Mouse (Mus musculus) heart, postnatal 0 days (tissue): ENCODE data around the gene Pvr. TPM values are rescaled to one million over a fixed set of nuclear protein-coding genes. Genes with fewer than 3 reads are reported as not detected.
A peak's percentile ranks its signal among the peaks of the same experiment; 100 is the strongest.
"Not testable (repeated sequence)": the region's sequence is repeated elsewhere in the genome, so short reads cannot be mapped to it uniquely, and the experiment has no call there.

Experiments
- ATAC-seq: fragments of 200-750 bp; cut with Nextera tagmentation; 2 replicates; pipeline ENCODE4 v1.8.0; 2017; ENCODE audit warnings: low read depth, moderate number of reproducible peaks, moderate library complexity; ENCODE audit not compliant: insufficient read depth
- DNase-seq: peaks from one replicate; pipeline ENCODE4 v3.0.0-alpha.2; 2016; ENCODE audit warnings: low spot score
- H3K27ac ChIP-seq: fragments of 300-500 bp; sonication (generic); 2 replicates; pipeline ENCODE4 v1.5.1; 2014; ENCODE audit warnings: low read depth, mild to moderate bottlenecking
- H3K27me3 ChIP-seq: fragments of 300-500 bp; sonication (generic); 2 replicates; pipeline ENCODE4 v1.6.1; 2014; ENCODE audit warnings: low read length, mixed read lengths; ENCODE audit not compliant: control insufficient read depth, insufficient read depth
- H3K36me3 ChIP-seq: fragments of 300-500 bp; sonication (generic); replicated peaks from 2 replicates; pipeline ENCODE4 v1.6.1; 2014; ENCODE audit warnings: low read length, mixed read lengths; ENCODE audit not compliant: control insufficient read depth, insufficient read depth
- H3K4me1 ChIP-seq: fragments of 300-500 bp; sonication (generic); 2 replicates; pipeline ENCODE4 v1.6.1; 2014; ENCODE audit warnings: antibody characterized with exemption; ENCODE audit not compliant: control insufficient read depth, insufficient read depth
- H3K4me2 ChIP-seq: fragments of 300-500 bp; sonication (generic); 2 replicates; pipeline ENCODE4 v1.6.1; 2014; ENCODE audit warnings: low read depth, mild to moderate bottlenecking, low read length, moderate library complexity
- H3K4me3 ChIP-seq: fragments of 300-500 bp; sonication (generic); 2 replicates; pipeline ENCODE4 v1.5.1; 2014; ENCODE audit warnings: low read depth, low read length
- H3K9ac ChIP-seq: fragments of 300-500 bp; sonication (generic); replicated peaks from 2 replicates; pipeline ENCODE4 v1.6.1; 2014; ENCODE audit warnings: low read depth, low read length, mixed read lengths
- H3K9me3 ChIP-seq: fragments of 300-500 bp; sonication (generic); replicated peaks from 2 replicates; pipeline ENCODE4 v1.6.1; 2016; ENCODE audit warnings: low read length; ENCODE audit not compliant: control insufficient read depth
- CTCF ChIP-seq: IDR thresholded peaks from 2 replicates; pipeline ENCODE4 v1.5.1; 2016; ENCODE audit warnings: antibody characterized with exemption, control low read depth, low read depth
- EP300 ChIP-seq: IDR thresholded peaks from 2 replicates; pipeline ENCODE4 v1.6.1; 2016; ENCODE audit warnings: antibody characterized with exemption, low read depth
- WGBS: fragments of 180-500 bp; shearing (Covaris S2); extraction: QIAGEN DNeasy Blood & Tissue Kit; methylation state at CpG from one replicate; pipeline ENCODE4 v1.1.7; 2014; 5-methylcytosine and 5-hydroxymethylcytosine counted together
- polyA plus RNA-seq: library from polyadenylated mRNA; unstranded; fragments of >200 nt; fragmentation: Nextera tagmentation; extraction: Ambion mirVana; gene quantifications from 2 replicates; pipeline ENCODE4 v1.2.1, GENCODE M21; 2015
- total RNA-seq: library from RNA; depleted of rRNA; stranded (reverse); fragments of >200 nt; gene quantifications from 2 replicates; pipeline ENCODE4 v1.2.3, GENCODE M21; 2014; ENCODE audit warnings: low replicate concordance

Pvr gene
- total and polyA plus RNA-seq, 2 experiments from 2014 or later: 11.6 to 25.8 TPM

DNA sequence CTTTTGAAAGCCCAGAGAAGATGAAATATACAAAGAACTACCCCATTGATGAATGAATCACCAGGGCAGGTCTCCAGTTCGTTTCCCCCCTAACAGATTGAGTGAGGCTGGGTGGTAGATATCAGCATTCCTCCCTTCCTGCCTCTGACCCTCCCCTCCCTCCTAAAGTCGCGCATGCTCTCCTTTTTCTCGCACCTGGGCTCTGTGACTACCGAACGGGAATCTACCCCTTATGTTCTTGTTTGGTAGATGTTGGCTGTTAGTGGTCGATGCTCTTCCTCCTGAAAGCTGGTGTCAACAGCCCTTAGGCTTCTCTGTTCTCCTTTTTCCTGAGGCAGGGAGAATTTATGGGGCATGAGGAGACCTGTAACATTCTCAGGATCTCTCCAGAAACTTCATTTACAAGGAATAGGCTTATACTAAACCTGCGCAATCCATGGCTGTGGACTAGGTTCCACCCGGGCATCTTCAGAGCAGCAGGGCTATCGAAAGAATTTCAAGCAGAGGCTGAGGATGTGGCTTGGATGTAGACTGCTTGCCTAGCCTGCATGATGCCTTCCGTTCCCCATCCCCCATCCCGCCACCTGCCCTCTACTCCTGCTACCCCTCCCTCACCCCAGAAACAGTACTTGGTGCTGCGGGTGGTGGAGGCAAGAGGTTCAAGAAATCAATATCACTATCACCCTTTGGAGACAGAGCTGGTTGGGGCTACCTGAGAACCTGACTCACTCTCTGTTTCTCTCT is 11.3 kb upstream of the Pvr start:
- TF ChIP-seq EP300 (no peak), CTCF (no peak)
- 18% methylated on average over 13 of the region's 13 CpGs for whole genome bisulfite sequencing

DNA sequence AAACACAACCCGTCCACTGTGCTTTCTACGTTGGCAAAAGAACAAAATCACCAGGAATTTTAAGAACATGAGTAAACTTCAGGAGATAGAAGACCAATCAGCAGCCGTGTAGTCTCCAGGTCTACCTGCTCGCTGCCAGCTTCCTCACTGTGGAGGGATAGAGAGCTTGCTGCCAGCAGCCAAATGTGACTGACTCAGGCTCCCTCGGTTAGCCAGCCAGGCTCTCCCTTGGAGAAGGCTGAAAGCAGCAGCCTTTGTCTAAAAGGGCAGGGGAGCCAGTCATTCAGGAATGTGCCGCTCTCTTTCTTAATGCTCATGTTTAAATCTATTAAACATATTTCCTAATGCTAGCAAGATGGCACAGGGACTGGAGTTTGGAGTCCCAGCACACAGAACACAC is 9.5 kb upstream of the Pvr start:
- H3K9ac ChIP-seq, H3K27me3 ChIP-seq, H3K4me3 ChIP-seq, H3K27ac ChIP-seq, H3K9me3 ChIP-seq, H3K4me2 ChIP-seq, H3K36me3 ChIP-seq, DNase-seq, ATAC-seq: not testable (repeated sequence)
- peaks cover 14% of the 10 kb centered on the region for H3K4me1 ChIP-seq
- WGBS: 63% methylated on average over 6 of the region's 6 CpGs

More for the DNA sequence above, 11.3 kb upstream of the Pvr start:
- Histone ChIP-seq H3K27ac (peak overlapping the region; percentile 61), H3K36me3 (no peaks in the 10 kb centered on the region), H3K27me3 (no peaks in the 10 kb centered on the region), H3K4me1 (peaks cover 22% of the 10 kb centered on the region), H3K4me2 (peak overlapping the region; percentile 59; the same call in 1 of the 2 replicates), H3K4me3 (no peak overlapping the region), H3K9ac (no peak overlapping the region), H3K9me3 (no peaks in the 10 kb centered on the region)
- DNase-seq: no peak
- no peak for ATAC-seq

DNA sequence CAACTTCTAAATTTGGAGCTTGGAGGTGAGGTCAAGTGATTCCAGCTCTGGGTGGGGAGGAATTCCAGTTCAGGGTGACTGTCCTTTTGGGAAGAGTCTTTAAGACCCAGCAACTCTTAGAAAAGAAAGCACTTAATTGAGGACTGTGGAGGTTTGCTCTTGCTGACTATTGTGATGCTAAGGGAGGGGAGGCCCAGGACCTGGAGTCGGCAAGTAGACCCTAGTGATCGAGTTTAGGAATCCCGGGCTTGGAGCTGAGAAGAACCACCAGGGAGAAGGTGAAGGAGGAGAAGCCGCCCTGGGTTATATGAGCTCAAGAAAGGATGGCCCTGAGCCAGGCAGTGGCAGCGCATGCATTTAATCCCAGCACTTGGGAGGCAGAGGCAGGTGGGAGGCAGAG is 7.5 kb upstream of the Pvr start:
- Histone ChIP-seq H3K4me1 (no peaks in the 10 kb centered on the region), H3K27ac (no peak overlapping the region), H3K9ac (no peak overlapping the region), H3K4me2 (no peak overlapping the region), H3K36me3 (no peaks in the 10 kb centered on the region), H3K9me3 (no peaks in the 10 kb centered on the region), H3K4me3 (no peak overlapping the region), H3K27me3 (no peaks in the 10 kb centered on the region)
- WGBS: 66% methylated on average over 5 of the region's 5 CpGs
- DNase-seq (no peak), ATAC-seq (no peak)
- no peak for TF ChIP-seq CTCF
- no peak for TF ChIP-seq EP300

DNA sequence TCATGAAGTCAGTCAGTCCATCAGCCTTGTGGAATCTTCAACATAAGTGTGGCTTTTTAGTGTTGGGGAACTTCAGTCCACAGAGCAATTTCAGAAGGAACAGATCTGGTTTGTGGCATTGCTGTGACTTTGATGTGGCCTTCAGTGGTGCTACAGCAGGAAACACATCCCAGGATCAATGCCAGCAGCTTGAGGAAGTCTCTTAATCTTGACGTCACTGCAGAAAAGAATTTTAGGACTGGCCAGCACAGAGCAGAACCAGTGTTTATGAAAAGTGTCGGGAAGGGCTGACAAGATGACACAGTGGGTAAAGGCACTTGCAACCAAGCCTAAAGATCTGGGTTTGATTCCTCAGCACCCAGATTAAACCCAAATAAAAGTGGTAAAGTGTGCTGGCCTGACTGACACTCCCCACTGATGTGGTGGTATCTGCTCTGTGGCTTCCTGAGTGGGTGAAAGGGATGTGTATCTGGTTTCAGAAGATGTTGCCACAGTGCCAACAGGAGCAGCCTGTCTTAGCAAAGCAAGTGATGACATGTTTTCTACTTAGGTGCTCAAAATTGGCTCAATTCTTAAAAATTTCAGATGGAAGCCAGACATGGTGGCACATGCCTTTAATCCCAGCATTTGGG is 6.0 kb upstream of the Pvr start:
- ATAC-seq (0 out of 2 replicates have a peak, but pooled peaks have one; percentile 24), DNase-seq (no peak)
- Histone ChIP-seq H3K4me3 (no peak overlapping the region), H3K4me1 (no peaks in the 10 kb centered on the region), H3K27ac (no peak overlapping the region), H3K9me3 (no peaks in the 10 kb centered on the region), H3K36me3 (no peaks in the 10 kb centered on the region), H3K27me3 (no peaks in the 10 kb centered on the region), H3K4me2 (no peak overlapping the region), H3K9ac (no peak overlapping the region)
- 6% methylated on average over 2 of the region's 2 CpGs for WGBS
- TF ChIP-seq CTCF: no peak
- no peak for TF ChIP-seq EP300

DNA sequence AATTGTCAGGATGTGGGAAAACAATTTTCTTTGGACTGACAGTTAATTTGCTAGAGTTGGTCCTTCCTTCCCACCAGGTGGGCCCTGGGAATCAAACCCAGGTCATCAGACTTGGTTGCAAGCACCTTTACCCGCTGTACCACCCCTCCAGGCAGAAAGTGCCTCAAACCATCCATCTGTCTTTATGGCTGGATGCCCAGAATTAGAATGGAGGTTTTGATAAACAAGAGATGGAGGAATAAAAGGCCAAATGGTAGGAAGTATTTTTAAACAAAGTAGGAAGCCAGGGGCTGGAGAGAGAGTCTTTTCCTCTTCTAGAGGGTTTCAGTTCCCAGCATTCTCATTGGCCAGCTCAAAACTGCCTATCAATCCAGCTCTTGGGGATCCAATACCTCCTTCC is 4.4 kb upstream of the Pvr start:
- H3K4me3 ChIP-seq: no peak overlapping the region
- TF ChIP-seq EP300 (no peak), CTCF (no peak)
- WGBS: 70% methylated on average over 1 of the region's 1 CpGs

More for the DNA sequence above, 4.4 kb upstream of the Pvr start:
- Histone ChIP-seq H3K27ac (no peak overlapping the region), H3K4me1 (no peaks in the 10 kb centered on the region), H3K4me2 (no peak overlapping the region), H3K9me3 (no peaks in the 10 kb centered on the region), H3K36me3 (no peaks in the 10 kb centered on the region), H3K27me3 (no peaks in the 10 kb centered on the region), H3K9ac (no peak overlapping the region)
- no peak for DNase-seq
- ATAC-seq: no peak
